Mouse (Mus musculus): ENCODE measurements around the gene Arhgap22. TPM values are rescaled to one million over a fixed set of nuclear protein-coding genes. Genes with fewer than 3 reads are reported as not detected.

The Arhgap22 gene
- polyA plus RNA-seq, 1 experiment from 2014 or later, result 1.9 TPM

GRCm38 (mm10) chr14:33202161-33202560 lies 11.7 kb upstream of the Arhgap22 start:
- Histone ChIP-seq H3K9me3 (no peaks in the 10 kb centered on the region), H3K4me3 (no peak overlapping the region), H3K9ac (no peak overlapping the region), H3K36me3 (no peaks in the 10 kb centered on the region), H3K4me1 (replicated peaks) (no peaks in the 10 kb centered on the region), H3K27ac (no peak overlapping the region), H3K4me2 (no peak overlapping the region), H3K27me3 (no peaks in the 10 kb centered on the region)
- 77% methylated on average over 4 of the region's 4 CpGs for WGBS
- no peak for ATAC-seq (ENCODE audit: low FRiP score)

GRCm38 (mm10) chr14:33202885-33203284 lies 10.9 kb upstream of the Arhgap22 start:
- H3K36me3 ChIP-seq, result no peaks in the 10 kb centered on the region
- no peak overlapping the region for H3K27ac ChIP-seq
- H3K9ac ChIP-seq, result no peak overlapping the region
- no peaks in the 10 kb centered on the region for H3K9me3 ChIP-seq
- no peak for ATAC-seq (ENCODE audit: low FRiP score)
- no peak overlapping the region for H3K4me3 ChIP-seq
- no peaks in the 10 kb centered on the region for H3K4me1 ChIP-seq (replicated peaks)
- peaks cover 1% of the 10 kb centered on the region; the same call in 1 of the 2 replicates for H3K27me3 ChIP-seq
- no peak overlapping the region for H3K4me2 ChIP-seq
- 89% methylated on average over 6 of the region's 6 CpGs for WGBS

- WGBS, result 85% methylated on average over 14 of the region's 14 CpGs
- ATAC-seq (ENCODE audit: low FRiP score), result no peak
Observed at GRCm38 (mm10) chr14:33203777-33204176, 10.0 kb upstream of the Arhgap22 start.

DNA sequence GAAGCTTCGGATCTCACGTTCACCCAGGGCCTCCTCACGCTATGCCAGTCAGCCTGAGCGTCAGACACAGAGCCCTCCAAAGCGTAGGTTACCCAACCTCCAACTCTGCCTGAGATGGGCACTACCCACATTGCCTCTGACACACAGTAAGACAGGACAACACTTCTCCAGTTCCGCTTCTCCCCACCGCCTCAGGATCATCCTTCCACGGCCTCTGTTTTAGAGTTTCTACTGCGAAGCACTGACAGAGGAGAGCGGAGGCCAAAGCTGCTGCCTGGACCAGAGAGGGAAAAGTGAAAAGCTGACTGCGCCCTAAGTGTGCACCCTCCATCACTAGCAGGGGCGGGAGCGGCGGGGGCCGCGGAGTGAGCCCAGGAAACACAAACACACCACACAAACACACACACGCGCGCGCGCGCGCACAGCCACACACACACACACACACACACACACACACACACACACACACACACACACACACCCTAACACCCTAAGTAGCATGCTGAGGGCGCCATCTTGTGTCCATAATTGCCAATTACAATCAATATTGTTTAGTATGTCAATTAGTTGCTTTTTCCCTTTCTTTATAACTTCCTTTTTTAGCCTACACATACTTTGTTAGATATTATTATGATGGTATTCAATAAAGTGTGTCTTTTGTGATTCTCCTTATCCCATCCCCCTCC lies 8.4 kb upstream of the Arhgap22 start:
- H3K4me3 ChIP-seq, result peak overlapping the region; percentile 19
- peaks cover 6% of the 10 kb centered on the region; the same call in 1 of the 2 replicates for H3K27me3 ChIP-seq
- 36% methylated on average over 24 of the region's 24 CpGs for WGBS
- H3K9me3 ChIP-seq, result no peaks in the 10 kb centered on the region
- H3K9ac ChIP-seq, result peak overlapping the region; percentile 29; the same call in 1 of the 2 replicates
- ATAC-seq (ENCODE audit: low FRiP score), result peak; percentile 64; the same call in 1 of the 2 replicates
- H3K4me2 ChIP-seq, result peak overlapping the region; percentile 49
- H3K27ac ChIP-seq, result no peak overlapping the region
- no peaks in the 10 kb centered on the region for H3K4me1 ChIP-seq (replicated peaks)
- no peaks in the 10 kb centered on the region for H3K36me3 ChIP-seq

More at GRCm38 (mm10) chr14:33203777-33204176, 10.0 kb upstream of the Arhgap22 start:
- H3K9me3 ChIP-seq, result no peaks in the 10 kb centered on the region
- H3K27me3 ChIP-seq, result peaks cover 6% of the 10 kb centered on the region; the same call in 1 of the 2 replicates
- no peak overlapping the region for H3K9ac ChIP-seq
- H3K36me3 ChIP-seq, result no peaks in the 10 kb centered on the region
- no peak overlapping the region for H3K27ac ChIP-seq
- H3K4me1 ChIP-seq (replicated peaks), result no peaks in the 10 kb centered on the region
- no peak overlapping the region for H3K4me2 ChIP-seq
- H3K4me3 ChIP-seq, result no peak overlapping the region

DNA sequence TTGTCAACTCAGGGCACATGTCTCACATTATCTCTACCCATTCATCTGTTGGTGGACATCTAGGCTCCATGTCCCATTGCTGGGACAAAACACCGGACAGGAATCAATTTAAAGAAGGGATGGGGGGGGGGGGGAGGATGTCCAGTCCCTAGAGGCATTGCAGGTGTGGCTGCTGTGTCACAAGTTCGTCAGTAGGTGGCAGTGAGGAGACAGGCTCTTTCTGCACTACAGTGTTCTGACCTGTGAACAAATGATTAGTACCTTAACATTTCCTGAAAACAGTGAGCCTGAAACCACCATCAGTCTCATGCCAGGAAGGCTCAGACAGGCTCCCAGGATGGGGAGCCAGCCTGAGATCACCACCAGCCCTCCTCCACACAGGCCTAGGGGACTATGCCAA lies 6.8 kb upstream of the Arhgap22 start:
- H3K4me3 ChIP-seq, result no peak overlapping the region
- H3K9ac ChIP-seq, result no peak overlapping the region
- H3K27ac ChIP-seq, result no peak overlapping the region
- H3K36me3 ChIP-seq, result no peaks in the 10 kb centered on the region
- ATAC-seq (ENCODE audit: low FRiP score), result no peak
- no peaks in the 10 kb centered on the region for H3K4me1 ChIP-seq (replicated peaks)
- H3K27me3 ChIP-seq, result peaks cover 6% of the 10 kb centered on the region; the same call in 1 of the 2 replicates
- no peak overlapping the region for H3K4me2 ChIP-seq
- H3K9me3 ChIP-seq, result no peaks in the 10 kb centered on the region
- 9% methylated on average over 2 of the region's 2 CpGs for WGBS

DNA sequence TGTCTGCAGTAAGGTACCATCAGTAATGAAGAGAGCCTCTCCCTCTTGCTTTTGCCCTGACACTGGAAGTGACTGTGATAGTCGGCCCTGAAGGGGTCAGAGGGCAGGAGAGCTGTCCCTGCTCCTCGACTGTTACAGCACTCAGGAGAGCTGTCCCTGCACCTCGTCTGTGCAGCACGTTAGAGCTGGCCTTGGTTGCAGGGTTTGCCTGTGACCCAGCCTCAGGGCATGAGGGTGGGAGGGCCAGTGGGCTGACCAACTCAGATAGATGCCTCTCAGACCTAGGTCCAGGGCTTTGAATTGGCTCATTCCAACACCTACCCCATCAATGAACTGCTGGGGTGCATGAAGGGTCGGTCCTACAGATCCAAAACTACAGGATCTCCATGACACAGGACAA lies 5.5 kb upstream of the Arhgap22 start:
- Histone ChIP-seq H3K9me3 (no peaks in the 10 kb centered on the region), H3K4me2 (no peak overlapping the region), H3K9ac (no peak overlapping the region), H3K27ac (no peak overlapping the region), H3K4me1 (replicated peaks) (no peaks in the 10 kb centered on the region), H3K27me3 (peaks cover 9% of the 10 kb centered on the region; the same call in 1 of the 2 replicates), H3K4me3 (no peak overlapping the region), H3K36me3 (no peaks in the 10 kb centered on the region)
- 0 out of 2 replicates have a peak, but pooled peaks have one; percentile 14 for ATAC-seq (ENCODE audit: low FRiP score)
- WGBS, result 47% methylated on average over 5 of the region's 5 CpGs

GRCm38 (mm10) chr14:33210806-33211205 lies 3.0 kb upstream of the Arhgap22 start:
- ATAC-seq (ENCODE audit: low FRiP score), result no peak
- Histone ChIP-seq H3K27ac (no peak overlapping the region), H3K9ac (no peak overlapping the region), H3K9me3 (no peaks in the 10 kb centered on the region), H3K4me3 (no peak overlapping the region), H3K36me3 (no peaks in the 10 kb centered on the region), H3K27me3 (peaks cover 26% of the 10 kb centered on the region), H3K4me2 (no peak overlapping the region), H3K4me1 (replicated peaks) (peaks cover 8% of the 10 kb centered on the region)
- 81% methylated on average over 8 of the region's 8 CpGs for WGBS

DNA sequence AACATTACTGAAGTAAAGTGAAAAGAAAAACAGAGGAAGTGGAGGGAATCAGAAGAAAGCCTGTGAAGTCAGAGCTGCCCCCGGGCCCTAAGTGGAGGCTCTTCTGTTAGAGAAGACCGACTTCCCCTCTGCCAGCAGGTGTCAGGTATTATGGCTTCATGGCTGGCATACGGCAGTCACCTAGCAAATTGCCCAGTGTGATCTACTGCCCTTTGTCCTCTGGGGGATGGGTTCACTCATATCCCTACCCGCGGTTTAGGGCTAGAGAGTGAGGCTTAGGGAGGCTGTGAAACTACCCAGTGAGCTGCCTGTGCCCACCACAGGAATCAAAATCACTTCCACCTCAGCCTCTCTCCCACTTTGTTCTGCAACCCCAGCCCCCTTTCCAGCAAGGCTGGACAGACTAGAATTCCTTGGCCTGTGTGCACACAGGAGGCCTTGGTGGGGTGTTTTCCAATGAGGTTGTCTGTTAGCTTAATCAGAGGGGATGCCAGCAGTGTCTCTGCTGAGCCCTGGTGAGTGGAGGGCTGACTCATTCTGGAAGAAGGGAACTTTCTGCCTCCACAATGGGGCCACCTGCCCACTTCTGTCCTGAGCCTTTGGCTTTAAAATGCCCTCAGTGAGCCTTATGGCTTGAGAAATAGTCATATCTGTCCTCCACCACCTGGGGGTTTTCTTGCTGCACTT lies 1.4 kb upstream of the Arhgap22 start:
- Histone ChIP-seq H3K4me1 (replicated peaks) (peaks cover 8% of the 10 kb centered on the region), H3K9me3 (no peaks in the 10 kb centered on the region), H3K27me3 (peaks cover 37% of the 10 kb centered on the region), H3K9ac (no peak overlapping the region), H3K36me3 (no peaks in the 10 kb centered on the region), H3K4me2 (no peak overlapping the region), H3K27ac (no peak overlapping the region), H3K4me3 (no peak overlapping the region)
- ATAC-seq (ENCODE audit: low FRiP score), result no peak
- WGBS, result 82% methylated on average over 5 of the region's 5 CpGs

GRCm38 (mm10) chr14:33212958-33213309 lies 892 bp upstream of the Arhgap22 start:
- WGBS, result 94% methylated on average over 12 of the region's 12 CpGs
- Histone ChIP-seq H3K4me1 (replicated peaks) (peaks cover 8% of the 10 kb centered on the region), H3K4me2 (no peak overlapping the region), H3K27me3 (peaks cover 35% of the 10 kb centered on the region), H3K36me3 (no peaks in the 10 kb centered on the region), H3K27ac (no peak overlapping the region), H3K4me3 (no peak overlapping the region), H3K9ac (no peak overlapping the region), H3K9me3 (no peaks in the 10 kb centered on the region)
- ATAC-seq (ENCODE audit: low FRiP score), result no peak

DNA sequence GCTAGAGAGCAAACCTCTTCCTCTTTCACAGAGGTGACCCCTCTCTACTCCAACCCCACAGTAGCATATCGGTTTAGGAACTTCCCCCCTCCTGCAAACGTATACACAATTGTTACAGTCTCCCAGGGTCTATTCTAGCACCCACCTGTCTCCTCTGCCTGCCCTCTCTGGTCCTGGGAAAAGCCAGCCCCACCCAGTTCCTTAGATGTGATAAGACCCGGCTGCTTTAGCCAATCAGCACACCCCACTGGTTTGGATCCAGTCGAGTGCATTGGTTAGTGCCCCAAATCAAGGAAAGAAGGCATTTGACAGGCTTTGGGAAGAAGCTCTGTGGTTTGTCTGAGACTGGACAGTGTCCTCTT lies 922 bp downstream of the Arhgap22 start:
- H3K4me3 ChIP-seq, result no peak overlapping the region
- H3K4me1 ChIP-seq (replicated peaks), result peaks cover 8% of the 10 kb centered on the region
- no peak overlapping the region for H3K4me2 ChIP-seq
- H3K27me3 ChIP-seq, result peaks cover 35% of the 10 kb centered on the region
- no peak; the same call in 1 of the 2 replicates for ATAC-seq (ENCODE audit: low FRiP score)
- H3K27ac ChIP-seq, result no peak overlapping the region
- H3K9ac ChIP-seq, result no peak overlapping the region
- no peaks in the 10 kb centered on the region for H3K36me3 ChIP-seq
- H3K9me3 ChIP-seq, result no peaks in the 10 kb centered on the region
- WGBS, result 28% methylated on average over 4 of the region's 4 CpGs

- Histone ChIP-seq H3K36me3 (no peaks in the 10 kb centered on the region), H3K27me3 (peaks cover 35% of the 10 kb centered on the region), H3K4me1 (replicated peaks) (peaks cover 8% of the 10 kb centered on the region), H3K4me3 (no peak overlapping the region), H3K27ac (no peak overlapping the region), H3K9ac (no peak overlapping the region), H3K4me2 (no peak overlapping the region), H3K9me3 (no peaks in the 10 kb centered on the region)
- ATAC-seq (ENCODE audit: low FRiP score), result no peak
- WGBS, result 68% methylated on average over 1 of the region's 1 CpGs
Observed at GRCm38 (mm10) chr14:33215163-33215562, 1.3 kb downstream of the Arhgap22 start.

GRCm38 (mm10) chr14:33216343-33217208 lies 2.8 kb downstream of the Arhgap22 start:
- ATAC-seq (ENCODE audit: low FRiP score), result no peak
- whole genome bisulfite sequencing, result 85% methylated on average over 19 of the region's 19 CpGs
- Histone ChIP-seq H3K27me3 (peaks cover 35% of the 10 kb centered on the region), H3K4me1 (replicated peaks) (peaks cover 8% of the 10 kb centered on the region), H3K9me3 (no peaks in the 10 kb centered on the region), H3K4me3 (no peak overlapping the region), H3K36me3 (no peaks in the 10 kb centered on the region), H3K27ac (no peak overlapping the region), H3K4me2 (no peak overlapping the region), H3K9ac (no peak overlapping the region)
